Mouse (Mus musculus) E14TG2a.4 (cell line): ENCODE measurements at regions not wholly inside any gene's neighbourhood (a gene's known extent, or its start where the extent isn't known, plus 50 kb on each side); places are given as distances from the start of the nearest gene placed in this dataset.
"Not testable (repeated sequence)": the region's sequence is repeated elsewhere in the genome, so short reads cannot be mapped to it uniquely, and the experiment has no call there.

ENCODE experiments used
- CTCF ChIP-seq: conservative IDR thresholded peaks from 2 replicates; pipeline ENCODE4 v1.5.1; 2014; ENCODE audit warnings: low read length
- NANOG ChIP-seq: IDR thresholded peaks from 2 replicates; pipeline ENCODE4 v1.6.1; 2014; ENCODE audit warnings: borderline replicate concordance, low read length, mixed read lengths
- POU5F1 ChIP-seq: IDR thresholded peaks from 2 replicates; pipeline ENCODE4 v1.6.1; 2014; ENCODE audit warnings: low read length, borderline replicate concordance

DNA sequence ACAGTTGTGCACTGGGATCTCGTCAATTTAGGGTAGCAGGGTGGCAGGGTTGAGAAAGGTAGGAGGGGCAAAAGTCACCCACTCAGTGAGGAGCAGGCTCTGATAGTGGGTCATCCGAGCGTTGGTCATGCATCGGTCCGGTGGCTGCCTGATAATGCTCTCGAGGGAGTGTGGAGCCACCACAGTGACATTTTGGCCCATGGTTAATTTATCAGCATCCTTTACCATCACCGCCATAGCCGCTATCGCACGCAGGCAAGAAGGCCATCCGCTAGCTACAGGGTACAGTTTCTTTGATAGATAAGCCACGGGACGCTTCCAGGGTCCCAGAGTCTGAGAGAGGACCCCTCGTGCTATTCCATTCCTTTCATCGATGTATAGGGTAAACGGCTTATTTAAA, 291.3 kb downstream of the Rab10 start:
- TF ChIP-seq CTCF, NANOG, POU5F1: not testable (repeated sequence)
